Mouse (Mus musculus) liver, adult 10 weeks (tissue): ENCODE measurements around the gene Camk2b. TPM values are rescaled to one million over a fixed set of nuclear protein-coding genes. Genes with fewer than 3 reads are reported as not detected.

Experiments used
- polyA plus RNA-seq: library from polyadenylated mRNA; stranded (reverse); fragments of 350-450 nt; fragmentation: Illumina TruSeq; extraction: RNeasy Lipid Tissue Mini Kit (QIAGEN cat#74804); gene quantifications from one replicate; pipeline ENCODE4 v1.2.3, GENCODE M21; 2014; ENCODE audit warnings: low read depth, low replicate concordance

Gene Camk2b
- 1.2 TPM for polyA plus RNA-seq

DNA sequence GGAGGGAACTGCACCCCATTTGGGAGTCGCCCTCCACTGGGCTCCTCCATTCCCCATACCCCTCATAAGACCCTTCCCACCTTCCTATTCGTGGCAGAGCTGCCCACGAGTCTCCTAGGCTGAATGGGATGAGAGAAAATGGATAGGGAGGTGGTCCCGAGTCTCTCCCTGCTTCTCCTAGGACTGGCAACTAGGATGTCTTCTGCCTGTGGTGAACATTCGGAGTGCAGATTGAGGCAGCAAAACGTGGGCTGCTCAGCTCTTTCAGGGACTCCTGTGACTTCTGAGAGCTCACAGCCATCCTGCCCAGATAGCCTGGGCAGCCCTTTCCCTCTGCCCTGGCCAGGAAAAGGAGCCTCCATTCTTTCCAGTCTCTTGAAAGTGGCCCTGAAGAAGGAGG, at the start of gene Camk2b:
Gene Camk2b (minus strand): TSS at position 187 of the 400 bp plus-strand sequence.

GRCm38 (mm10) chr11:5955546-5956276, 110.5 kb downstream of the Camk2b start, which contains the start of gene Ykt6:
Gene Ykt6, plus strand, starts transcription at chr11:5955693.

GRCm38 (mm10) chr11:5949586-5950352, 116.4 kb downstream of the Camk2b start, which contains the start of gene Gck:
Gene Gck, minus strand, starts transcription at chr11:5950081.

Other genes starting within 250 kb of the Camk2b start
- 0.77 TPM for gene Polm, start 228.3 kb downstream of the Camk2b start, polyA plus RNA-seq
- 0.21 TPM for gene Aebp1, start 204.4 kb downstream of the Camk2b start, polyA plus RNA-seq
- 0.66 TPM for gene Pold2, start 188.1 kb downstream of the Camk2b start, polyA plus RNA-seq
- not detected for gene Myl7, start 167.6 kb downstream of the Camk2b start, polyA plus RNA-seq
- 7.1 TPM for gene Gck, start 116.3 kb downstream of the Camk2b start, polyA plus RNA-seq
- 30.6 TPM for gene Ykt6, start 110.7 kb downstream of the Camk2b start, polyA plus RNA-seq
- gene A730071L15Rik, start 133.7 kb upstream of the Camk2b start, polyA plus RNA-seq = not detected
- 8.5 TPM for gene Nudcd3, start 134.1 kb upstream of the Camk2b start, polyA plus RNA-seq
- not detected for gene Npc1l1, start 163.8 kb upstream of the Camk2b start, polyA plus RNA-seq
- gene Ddx56, start 201.4 kb upstream of the Camk2b start, polyA plus RNA-seq = 9.1 TPM
- gene Tmed4, start 208.5 kb upstream of the Camk2b start, polyA plus RNA-seq = 24.4 TPM
- gene Ogdh, start 225.3 kb upstream of the Camk2b start, polyA plus RNA-seq = 25.2 TPM